Mouse (Mus musculus) embryonic facial prominence, embryonic 12.5 days (tissue): ENCODE measurements at regions not wholly inside any gene's neighbourhood (a gene's known extent, or its start where the extent isn't known, plus 50 kb on each side); places are given as distances from the start of the nearest gene placed in this dataset.
"Not testable (repeated sequence)": the region's sequence is repeated elsewhere in the genome, so short reads cannot be mapped to it uniquely, and the experiment has no call there.

Experiments used
- ATAC-seq: fragments of 200-750 bp; cut with Nextera tagmentation; 2 replicates; pipeline ENCODE4 v1.8.0; 2017; ENCODE audit not compliant: insufficient number of reproducible peaks, insufficient read depth, low FRiP score, low TSS enrichment
- H3K27ac ChIP-seq: fragments of 300-500 bp; sonication (generic); 2 replicates; pipeline ENCODE4 v1.5.1; 2016; ENCODE audit warnings: mild to moderate bottlenecking
- H3K27me3 ChIP-seq: fragments of 300-500 bp; sonication (generic); 2 replicates; pipeline ENCODE4 v1.6.1; 2016; ENCODE audit warnings: mild to moderate bottlenecking, moderate library complexity
- H3K36me3 ChIP-seq: fragments of 300-500 bp; sonication (generic); 2 replicates; pipeline ENCODE4 v1.6.1; 2016; ENCODE audit warnings: mild to moderate bottlenecking
- H3K4me1 ChIP-seq: fragments of 300-500 bp; sonication (generic); 2 replicates; pipeline ENCODE4 v1.6.1; 2016
- H3K4me2 ChIP-seq: fragments of 300-500 bp; sonication (generic); replicated peaks from 2 replicates; pipeline ENCODE4 v1.6.1; 2016; ENCODE audit warnings: mild to moderate bottlenecking, moderate library complexity
- H3K4me3 ChIP-seq: fragments of 300-500 bp; sonication (generic); 2 replicates; pipeline ENCODE4 v1.5.1; 2016; ENCODE audit warnings: mild to moderate bottlenecking
- H3K9ac ChIP-seq: fragments of 300-500 bp; sonication (generic); 2 replicates; pipeline ENCODE4 v1.6.1; 2016; ENCODE audit warnings: mild to moderate bottlenecking, moderate library complexity
- H3K9me3 ChIP-seq: fragments of 300-500 bp; sonication (generic); 2 replicates; pipeline ENCODE4 v1.6.1; 2016; ENCODE audit warnings: mild to moderate bottlenecking, moderate library complexity
- WGBS: fragments of 180-500 bp; shearing (Covaris S2); methylation state at CpG from one replicate; pipeline ENCODE4 v1.1.7; 2016; 5-methylcytosine and 5-hydroxymethylcytosine counted together

DNA sequence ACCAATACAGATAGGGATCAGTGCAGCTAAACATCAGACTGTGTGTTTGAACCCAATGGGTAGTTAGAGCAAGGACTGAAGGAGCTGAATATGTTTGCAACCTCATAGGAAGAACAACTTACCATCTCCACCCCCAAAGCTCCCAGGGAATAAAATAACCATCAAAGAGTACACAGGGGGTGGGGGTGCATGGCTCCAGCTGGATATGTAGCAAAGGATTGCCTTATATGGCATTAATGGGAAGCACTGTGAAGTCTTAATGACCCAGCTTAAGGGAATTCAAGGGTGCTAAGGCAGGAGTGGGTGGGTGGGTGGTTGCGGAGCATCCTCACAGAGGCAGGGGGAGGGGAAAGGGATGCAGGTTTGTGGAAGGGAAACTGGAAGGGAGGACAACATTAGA is 404.0 kb upstream of the Gm12887 start:
- WGBS, result 88% methylated on average over 1 of the region's 1 CpGs
- H3K9me3 ChIP-seq, result peaks cover 66% of the 10 kb centered on the region
- ATAC-seq, result no peak

GRCm38 (mm10) chr4:122022854-122023253 is 401.0 kb upstream of the Gm12887 start:
- Histone ChIP-seq H3K9ac (no peak overlapping the region), H3K27ac (no peak overlapping the region), H3K9me3 (peaks cover 70% of the 10 kb centered on the region), H3K4me2 (no peak overlapping the region), H3K27me3 (no peaks in the 10 kb centered on the region), H3K4me3 (no peak overlapping the region), H3K36me3 (no peaks in the 10 kb centered on the region), H3K4me1 (no peaks in the 10 kb centered on the region)
- ATAC-seq, result peak; percentile 38
- WGBS, result 88% methylated on average over 15 of the region's 15 CpGs

More for the DNA sequence above, 404.0 kb upstream of the Gm12887 start:
- H3K4me1 ChIP-seq, result no peaks in the 10 kb centered on the region
- H3K36me3 ChIP-seq, result no peaks in the 10 kb centered on the region
- H3K4me3 ChIP-seq, result no peak overlapping the region
- H3K4me2 ChIP-seq, result no peak overlapping the region
- H3K9ac ChIP-seq, result no peak overlapping the region
- H3K27me3 ChIP-seq, result no peaks in the 10 kb centered on the region
- no peak overlapping the region for H3K27ac ChIP-seq

GRCm38 (mm10) chr4:122008938-122009459 is 387.1 kb upstream of the Gm12887 start:
- WGBS, result 95% methylated on average over 26 of the region's 26 CpGs
- H3K27me3 ChIP-seq, H3K36me3 ChIP-seq, H3K27ac ChIP-seq, H3K4me1 ChIP-seq, H3K4me2 ChIP-seq, H3K9ac ChIP-seq, H3K4me3 ChIP-seq: not testable (repeated sequence)
- H3K9me3 ChIP-seq, result peaks cover 41% of the 10 kb centered on the region
- ATAC-seq, result peak; percentile 36

DNA sequence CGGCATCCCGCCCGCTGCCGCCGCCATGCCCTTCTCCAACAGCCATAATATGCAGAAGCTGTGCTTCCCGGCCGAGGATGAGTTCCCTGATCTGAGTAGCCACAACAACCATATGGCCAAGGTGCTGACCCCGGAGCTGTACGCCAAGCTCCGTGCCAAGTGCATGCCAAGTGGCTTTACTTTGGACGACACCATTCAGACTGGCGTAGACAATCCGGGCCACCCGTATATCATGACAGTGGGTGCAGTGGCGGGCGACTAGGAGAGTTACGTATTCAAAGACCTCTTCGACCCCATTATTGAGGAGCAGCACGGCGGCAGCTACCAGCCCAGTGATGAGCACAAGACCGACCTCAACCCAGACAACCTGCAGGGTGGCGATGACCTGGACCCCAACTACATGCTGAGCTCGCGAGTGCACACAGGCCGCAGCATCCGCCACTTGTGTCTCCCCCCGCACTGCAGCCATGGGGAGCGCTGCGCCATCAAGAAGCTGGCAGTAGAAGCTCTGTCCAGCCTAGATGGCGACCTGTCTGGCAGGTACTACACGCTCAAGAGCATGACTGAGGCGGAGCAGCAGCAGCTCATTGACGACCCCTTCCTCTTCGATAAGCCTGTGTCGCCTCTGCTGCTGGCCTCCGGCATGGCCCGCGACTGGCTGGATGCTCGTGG is 386.4 kb upstream of the Gm12887 start:
- no peak overlapping the region for H3K27ac ChIP-seq
- H3K4me1 ChIP-seq, result no peaks in the 10 kb centered on the region
- no peak overlapping the region for H3K9ac ChIP-seq
- H3K36me3 ChIP-seq, result no peaks in the 10 kb centered on the region
- H3K9me3 ChIP-seq, result peaks cover 47% of the 10 kb centered on the region
- H3K4me3 ChIP-seq, result no peak overlapping the region
- no peak overlapping the region for H3K4me2 ChIP-seq
- H3K27me3 ChIP-seq, result no peaks in the 10 kb centered on the region
- ATAC-seq, result peak; percentile 73
- WGBS, result 93% methylated on average over 39 of the region's 39 CpGs

- 69% methylated on average over 2 of the region's 2 CpGs for WGBS
- H3K9me3 ChIP-seq, result peaks cover 35% of the 10 kb centered on the region
- H3K27me3 ChIP-seq, result no peaks in the 10 kb centered on the region
- no peak overlapping the region for H3K4me3 ChIP-seq
- no peaks in the 10 kb centered on the region for H3K4me1 ChIP-seq
- no peak overlapping the region for H3K27ac ChIP-seq
- H3K4me2 ChIP-seq, result no peak overlapping the region
- ATAC-seq, result no peak
- no peaks in the 10 kb centered on the region for H3K36me3 ChIP-seq
- H3K9ac ChIP-seq, result no peak overlapping the region
These were observed 364.8 kb upstream of the Gm12887 start for GRCm38 (mm10) chr4:121986741-121987140.

DNA sequence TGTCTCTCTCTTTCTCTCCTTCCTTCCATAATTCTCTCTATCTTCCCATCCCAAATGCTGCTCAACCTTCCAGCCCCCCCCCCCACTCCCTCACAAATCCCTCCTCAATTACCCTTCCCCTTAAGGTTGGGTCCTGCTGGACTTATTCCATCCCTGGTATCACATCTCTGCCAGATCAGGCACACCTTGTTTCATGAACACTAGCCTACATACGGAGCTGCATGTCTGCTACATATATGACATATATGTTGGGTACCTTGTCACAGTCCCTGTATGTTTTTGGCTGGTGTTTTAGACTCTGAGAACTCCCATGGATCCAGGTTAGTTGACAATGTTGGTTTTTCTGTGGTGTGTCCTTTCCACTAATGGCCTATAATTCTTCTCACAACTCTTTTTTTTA is 363.5 kb upstream of the Gm12887 start:
- Histone ChIP-seq H3K4me1 (no peaks in the 10 kb centered on the region), H3K9ac (no peak overlapping the region), H3K36me3 (no peaks in the 10 kb centered on the region), H3K27me3 (no peaks in the 10 kb centered on the region), H3K9me3 (peaks cover 35% of the 10 kb centered on the region), H3K4me3 (no peak overlapping the region), H3K27ac (no peak overlapping the region), H3K4me2 (no peak overlapping the region)
- WGBS, result 65% methylated on average over 1 of the region's 1 CpGs
- ATAC-seq, result no peak

GRCm38 (mm10) chr4:121975831-121976230 is 353.9 kb upstream of the Gm12887 start:
- 0 out of 2 replicates have a peak, but pooled peaks have one; percentile 41 for ATAC-seq
- H3K4me2 ChIP-seq, result no peak overlapping the region
- no peak overlapping the region for H3K9ac ChIP-seq
- 75% methylated on average over 3 of the region's 3 CpGs for WGBS
- H3K9me3 ChIP-seq, result peaks cover 12% of the 10 kb centered on the region; the same call in 1 of the 2 replicates
- H3K36me3 ChIP-seq, result no peaks in the 10 kb centered on the region
- H3K4me3 ChIP-seq, result no peak overlapping the region
- H3K27me3 ChIP-seq, result no peaks in the 10 kb centered on the region
- H3K4me1 ChIP-seq, result no peaks in the 10 kb centered on the region
- no peak overlapping the region for H3K27ac ChIP-seq
